Mouse (Mus musculus) left cerebral cortex, postnatal 36 days (tissue): Measurements from ENCODE around the gene Nprl2. TPM values are rescaled to one million over a fixed set of nuclear protein-coding genes. Genes with fewer than 3 reads are reported as not detected.
A peak's percentile ranks its signal among the peaks of the same experiment; 100 is the strongest.

Experiments
- DNase-seq, 2 experiments: peaks; one replicate each; pipeline ENCODE4 v3.0.0; 2021 to 2022; ENCODE audit warnings: low spot score in 2 of 2, mixed read lengths in 1 of 2
- intact Hi-C: fragments of 180-260 bp; cut with DNase I; formaldehyde crosslinking; loops from one replicate; pipeline ENCODE4 v1.15.1; 2025
- total RNA-seq, 2 experiments: library from RNA; stranded (reverse); gene quantifications; 2 replicates each; pipeline ENCODE4 v1.2.3; 2021

Nprl2 gene
- total RNA-seq, 2 experiments from 2014 or later = 38.9 to 46.2 TPM

- DNase-seq = peak; percentile 93 to 94
- intact Hi-C loops = no loop called here
Observed at GRCm38 (mm10) chr9:107533791-107534407, 8.1 kb upstream of the Nprl2 start, which contains the start of gene Tmem115. TSS of gene Tmem115 (plus strand) at chr9:107533945.

GRCm38 (mm10) chr9:107534408-107535202 is 7.4 kb upstream of the Nprl2 start:
- intact Hi-C loops = no loop called here
- no peak for DNase-seq

GRCm38 (mm10) chr9:107538231-107538630 is 3.8 kb upstream of the Nprl2 start:
- DNase-seq = no peak
- intact Hi-C loops = no loop called here

- intact Hi-C loops = no loop called here
- DNase-seq = no peak
Observed at GRCm38 (mm10) chr9:107538711-107539110, 3.3 kb upstream of the Nprl2 start.

GRCm38 (mm10) chr9:107539940-107540339 is 2.1 kb upstream of the Nprl2 start:
- DNase-seq = no peak
- intact Hi-C loops = no loop called here

GRCm38 (mm10) chr9:107540420-107540819 is 1.6 kb upstream of the Nprl2 start:
- DNase-seq = no peak
- intact Hi-C loops = no loop called here

GRCm38 (mm10) chr9:107541005-107541404 is 1.0 kb upstream of the Nprl2 start:
- intact Hi-C loops = no loop called here
- no peak for DNase-seq

- no peak for DNase-seq
- intact Hi-C loops = no loop called here
Observed at GRCm38 (mm10) chr9:107542352-107542686, 293 bp downstream of the Nprl2 start.

GRCm38 (mm10) chr9:107542721-107543120 is 695 bp downstream of the Nprl2 start:
- intact Hi-C loops = no loop called here
- DNase-seq = no peak

- DNase-seq = no peak
Observed at GRCm38 (mm10) chr9:107543299-107543698, 1.3 kb downstream of the Nprl2 start.

GRCm38 (mm10) chr9:107544196-107544700 is 2.2 kb downstream of the Nprl2 start:
- intact Hi-C loops = no loop called here
- DNase-seq = no peak

More at GRCm38 (mm10) chr9:107543299-107543698, 1.3 kb downstream of the Nprl2 start:
- intact Hi-C loops = no loop called here

GRCm38 (mm10) chr9:107544729-107545128 is 2.7 kb downstream of the Nprl2 start:
- DNase-seq = no peak
- intact Hi-C loops = no loop called here

- intact Hi-C loops = no loop called here
- DNase-seq = no peak
Observed at GRCm38 (mm10) chr9:107545199-107545598, 3.2 kb downstream of the Nprl2 start.

- DNase-seq = peak; percentile 55 to 67
- intact Hi-C loops = no loop called here
Observed at GRCm38 (mm10) chr9:107545602-107546001, 3.6 kb downstream of the Nprl2 start.

- intact Hi-C loops = no loop called here
Observed at GRCm38 (mm10) chr9:107547026-107547425, 5.0 kb downstream of the Nprl2 start, which contains the start of gene Zmynd10. TSS of gene Zmynd10 (plus strand) at chr9:107547298.

GRCm38 (mm10) chr9:107547957-107548356 is 5.9 kb downstream of the Nprl2 start:
- no peak for DNase-seq
- intact Hi-C loops = no loop called here

More at GRCm38 (mm10) chr9:107547026-107547425, 5.0 kb downstream of the Nprl2 start, which contains the start of gene Zmynd10:
- DNase-seq = peak; percentile 84 to 87

- no peak for DNase-seq
- intact Hi-C loops = no loop called here
Observed at GRCm38 (mm10) chr9:107548820-107549219, 6.8 kb downstream of the Nprl2 start.

GRCm38 (mm10) chr9:107549297-107550074 is 7.5 kb downstream of the Nprl2 start:
- no peak for DNase-seq

GRCm38 (mm10) chr9:107550491-107551116 is 8.6 kb downstream of the Nprl2 start:
- intact Hi-C loops = no loop called here
- no peak for DNase-seq

More at GRCm38 (mm10) chr9:107549297-107550074, 7.5 kb downstream of the Nprl2 start:
- intact Hi-C loops = no loop called here
